Mouse (Mus musculus): ENCODE results near the gene Arhgap27.

DNA sequence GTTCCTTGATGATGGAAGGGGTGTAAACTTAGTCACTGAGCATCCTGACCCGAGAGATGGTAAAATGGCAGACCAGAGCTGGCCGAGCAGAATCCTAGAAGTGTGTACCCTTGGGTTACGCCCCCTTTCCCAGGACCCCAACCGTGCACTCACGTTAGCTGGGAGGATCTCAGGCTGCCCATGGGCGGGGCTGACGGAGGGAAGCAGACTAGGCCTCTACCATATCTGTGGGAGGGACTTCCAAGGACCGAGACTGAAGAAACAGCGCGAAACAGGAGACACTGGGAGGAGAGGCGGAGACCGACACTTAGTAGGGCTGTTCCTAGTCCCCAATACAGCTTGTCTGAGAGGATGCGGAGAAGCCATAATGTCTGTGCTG, 1.4 kb downstream of the Arhgap27 start:
- TF ChIP-seq CTCF (IDR thresholded peaks at IDR 0.05; ENCODE audit: extremely low read depth, insufficient read depth, low read length) (no peak), POLR2A (IDR thresholded peaks at IDR 0.05; ENCODE audit: extremely low read depth, insufficient read depth, low read length) (no peak)
